Mouse (Mus musculus) lung, adult 2 months (tissue): ENCODE results near the gene Gm11563.
"Not testable (repeated sequence)": the region's sequence is repeated elsewhere in the genome, so short reads cannot be mapped to it uniquely, and the experiment has no call there.

Experiments used
- CTCF ChIP-seq: fragments of 200-500 bp; IDR thresholded peaks from 2 replicates; pipeline ENCODE4 v1.5.1; 2011; ENCODE audit warnings: mild to moderate bottlenecking, low read length, control low read depth; ENCODE audit not compliant: insufficient read depth
- POLR2A ChIP-seq: fragments of 200-500 bp; IDR thresholded peaks from 2 replicates; pipeline ENCODE4 v1.6.1; 2011; ENCODE audit warnings: low read depth, mild to moderate bottlenecking, control low read depth, low read length, borderline replicate concordance; ENCODE audit errors: extremely low read depth

DNA sequence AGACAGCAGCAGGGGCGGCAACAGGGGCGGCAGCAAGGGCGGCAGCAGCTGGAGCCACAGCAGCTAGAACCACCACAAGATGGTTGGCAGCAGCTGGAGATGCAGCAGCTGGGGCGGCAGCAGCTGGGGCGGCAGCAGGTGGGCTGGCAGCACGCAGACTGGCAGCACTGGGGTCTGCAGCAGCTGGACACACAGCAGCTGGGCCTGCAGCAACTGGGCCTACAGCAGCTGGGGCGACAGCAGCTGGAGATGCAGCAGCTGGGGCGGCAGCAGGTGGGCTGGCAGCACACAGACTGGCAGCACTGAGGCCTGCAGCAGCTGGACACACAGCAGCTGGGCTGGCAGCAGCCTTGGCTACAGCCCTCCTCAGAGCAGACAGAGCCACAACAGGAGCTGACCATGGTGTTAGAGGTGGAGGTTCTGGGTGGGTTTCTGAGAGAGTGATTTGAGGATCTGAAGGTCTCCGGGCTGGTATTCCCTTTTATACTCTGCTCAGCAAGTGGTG, 15.1 kb downstream of the Gm11563 start, which contains the start of gene Krtap4-7:
- TF ChIP-seq POLR2A, CTCF: not testable (repeated sequence)
